Mouse (Mus musculus): ENCODE data around the gene Olfr222. TPM values are rescaled to one million over a fixed set of nuclear protein-coding genes. Genes with fewer than 3 reads are reported as not detected.
"Not testable (repeated sequence)": the region's sequence is repeated elsewhere in the genome, so short reads cannot be mapped to it uniquely, and the experiment has no call there.

The Olfr222 gene
- polyA plus RNA-seq (2014; fragmentation: Nextera tagmentation; extraction: Ambion mirVana) = not detected in 2 replicates

GRCm38 (mm10) chr11:59576135-59576534 lies at the start of gene Olfr222:
Gene Olfr222 (minus strand): TSS chr11:59576235.
- not testable (repeated sequence) for H3K27ac ChIP-seq (ENCODE audit: low read depth, low read length); H3K4me2 ChIP-seq; H3K4me1 ChIP-seq (replicated peaks; ENCODE audit: control insufficient read depth, insufficient read depth, low read length); DNase-seq (ENCODE audit: low spot score); H3K4me3 ChIP-seq (ENCODE audit: low read depth, low read length); H3K9ac ChIP-seq (ENCODE audit: low read depth, low read length); ATAC-seq (replicated peaks; ENCODE audit: low FRiP score); H3K27me3 ChIP-seq (replicated peaks; ENCODE audit: control insufficient read depth, insufficient read depth, low read length); H3K9me3 ChIP-seq (ENCODE audit: control insufficient read depth, low read length); H3K36me3 ChIP-seq (ENCODE audit: control insufficient read depth, insufficient read depth, low read length)

GRCm38 (mm10) chr11:59624017-59624630 lies 48.1 kb upstream of the Olfr222 start:
- DNase-seq (ENCODE audit: low spot score) = no peak
- Histone ChIP-seq H3K9me3 (ENCODE audit: control insufficient read depth, low read length) (no peaks in the 10 kb centered on the region), H3K9ac (ENCODE audit: low read depth, low read length) (no peak overlapping the region), H3K4me2 (no peak overlapping the region), H3K27me3 (replicated peaks; ENCODE audit: control insufficient read depth, insufficient read depth, low read length) (no peaks in the 10 kb centered on the region), H3K27ac (ENCODE audit: low read depth, low read length) (no peak overlapping the region), H3K4me3 (ENCODE audit: low read depth, low read length) (no peak overlapping the region), H3K36me3 (ENCODE audit: control insufficient read depth, insufficient read depth, low read length) (no peaks in the 10 kb centered on the region), H3K4me1 (replicated peaks; ENCODE audit: control insufficient read depth, insufficient read depth, low read length) (no peaks in the 10 kb centered on the region)
- 32% methylated on average over 6 of the region's 6 CpGs for WGBS
- no peak for ATAC-seq (replicated peaks; ENCODE audit: low FRiP score)

GRCm38 (mm10) chr11:59622214-59622613 lies 46.2 kb upstream of the Olfr222 start:
- DNase-seq (ENCODE audit: low spot score) = no peak
- H3K4me2 ChIP-seq = no peak overlapping the region
- no peak overlapping the region for H3K9ac ChIP-seq (ENCODE audit: low read depth, low read length)
- H3K27me3 ChIP-seq (replicated peaks; ENCODE audit: control insufficient read depth, insufficient read depth, low read length) = no peaks in the 10 kb centered on the region
- ATAC-seq (replicated peaks; ENCODE audit: low FRiP score) = no peak
- 60% methylated on average over 3 of the region's 3 CpGs for WGBS
- no peak overlapping the region for H3K27ac ChIP-seq (ENCODE audit: low read depth, low read length)
- H3K4me3 ChIP-seq (ENCODE audit: low read depth, low read length) = no peak overlapping the region
- no peaks in the 10 kb centered on the region for H3K9me3 ChIP-seq (ENCODE audit: control insufficient read depth, low read length)
- no peaks in the 10 kb centered on the region for H3K4me1 ChIP-seq (replicated peaks; ENCODE audit: control insufficient read depth, insufficient read depth, low read length)
- no peaks in the 10 kb centered on the region for H3K36me3 ChIP-seq (ENCODE audit: control insufficient read depth, insufficient read depth, low read length)

- not testable (repeated sequence) for H3K4me2 ChIP-seq; ATAC-seq (replicated peaks; ENCODE audit: low FRiP score); H3K4me3 ChIP-seq (ENCODE audit: low read depth, low read length); H3K27ac ChIP-seq (ENCODE audit: low read depth, low read length); H3K4me1 ChIP-seq (replicated peaks; ENCODE audit: control insufficient read depth, insufficient read depth, low read length); DNase-seq (ENCODE audit: low spot score); H3K9me3 ChIP-seq (ENCODE audit: control insufficient read depth, low read length); H3K9ac ChIP-seq (ENCODE audit: low read depth, low read length); H3K36me3 ChIP-seq (ENCODE audit: control insufficient read depth, insufficient read depth, low read length); H3K27me3 ChIP-seq (replicated peaks; ENCODE audit: control insufficient read depth, insufficient read depth, low read length)
- 84% methylated on average over 2 of the region's 2 CpGs for WGBS
Measured at GRCm38 (mm10) chr11:59616986-59617385, 41.0 kb upstream of the Olfr222 start.

GRCm38 (mm10) chr11:59614120-59614519 lies 38.1 kb upstream of the Olfr222 start:
- Histone ChIP-seq H3K27ac (ENCODE audit: low read depth, low read length) (no peak overlapping the region), H3K4me2 (no peak overlapping the region), H3K4me3 (ENCODE audit: low read depth, low read length) (no peak overlapping the region), H3K9me3 (ENCODE audit: control insufficient read depth, low read length) (no peaks in the 10 kb centered on the region), H3K27me3 (replicated peaks; ENCODE audit: control insufficient read depth, insufficient read depth, low read length) (no peaks in the 10 kb centered on the region; the same call in 1 of the 2 replicates), H3K36me3 (ENCODE audit: control insufficient read depth, insufficient read depth, low read length) (no peaks in the 10 kb centered on the region), H3K4me1 (replicated peaks; ENCODE audit: control insufficient read depth, insufficient read depth, low read length) (no peaks in the 10 kb centered on the region), H3K9ac (ENCODE audit: low read depth, low read length) (no peak overlapping the region)
- ATAC-seq (replicated peaks; ENCODE audit: low FRiP score) (no peak), DNase-seq (ENCODE audit: low spot score) (no peak)
- 52% methylated on average over 4 of the region's 4 CpGs for WGBS

- Histone ChIP-seq H3K4me3 (ENCODE audit: low read depth, low read length) (no peak overlapping the region), H3K27ac (ENCODE audit: low read depth, low read length) (no peak overlapping the region), H3K4me2 (no peak overlapping the region), H3K4me1 (replicated peaks; ENCODE audit: control insufficient read depth, insufficient read depth, low read length) (no peaks in the 10 kb centered on the region), H3K9ac (ENCODE audit: low read depth, low read length) (no peak overlapping the region), H3K27me3 (replicated peaks; ENCODE audit: control insufficient read depth, insufficient read depth, low read length) (no peaks in the 10 kb centered on the region; the same call in 1 of the 2 replicates), H3K9me3 (ENCODE audit: control insufficient read depth, low read length) (no peaks in the 10 kb centered on the region), H3K36me3 (ENCODE audit: control insufficient read depth, insufficient read depth, low read length) (no peaks in the 10 kb centered on the region)
- WGBS = 80% methylated on average over 5 of the region's 5 CpGs
- no peak for ATAC-seq (replicated peaks; ENCODE audit: low FRiP score)
- no peak for DNase-seq (ENCODE audit: low spot score)
Measured at GRCm38 (mm10) chr11:59611646-59612045, 35.6 kb upstream of the Olfr222 start.

GRCm38 (mm10) chr11:59602287-59602686 lies 26.3 kb upstream of the Olfr222 start:
- no peak for DNase-seq (ENCODE audit: low spot score)
- Histone ChIP-seq H3K36me3 (ENCODE audit: control insufficient read depth, insufficient read depth, low read length) (no peaks in the 10 kb centered on the region), H3K27me3 (replicated peaks; ENCODE audit: control insufficient read depth, insufficient read depth, low read length) (no peaks in the 10 kb centered on the region), H3K4me3 (ENCODE audit: low read depth, low read length) (no peak overlapping the region), H3K27ac (ENCODE audit: low read depth, low read length) (no peak overlapping the region), H3K9ac (ENCODE audit: low read depth, low read length) (no peak overlapping the region), H3K9me3 (ENCODE audit: control insufficient read depth, low read length) (no peaks in the 10 kb centered on the region), H3K4me1 (replicated peaks; ENCODE audit: control insufficient read depth, insufficient read depth, low read length) (no peaks in the 10 kb centered on the region), H3K4me2 (no peak overlapping the region)
- 51% methylated on average over 1 of the region's 1 CpGs for WGBS
- no peak for ATAC-seq (replicated peaks; ENCODE audit: low FRiP score)

- Histone ChIP-seq H3K36me3 (ENCODE audit: control insufficient read depth, insufficient read depth, low read length) (no peaks in the 10 kb centered on the region), H3K9me3 (ENCODE audit: control insufficient read depth, low read length) (no peaks in the 10 kb centered on the region), H3K27ac (ENCODE audit: low read depth, low read length) (no peak overlapping the region), H3K4me2 (no peak overlapping the region), H3K4me1 (replicated peaks; ENCODE audit: control insufficient read depth, insufficient read depth, low read length) (no peaks in the 10 kb centered on the region), H3K27me3 (replicated peaks; ENCODE audit: control insufficient read depth, insufficient read depth, low read length) (no peaks in the 10 kb centered on the region), H3K9ac (ENCODE audit: low read depth, low read length) (no peak overlapping the region), H3K4me3 (ENCODE audit: low read depth, low read length) (no peak overlapping the region)
- 82% methylated on average over 3 of the region's 3 CpGs for WGBS
- no peak for ATAC-seq (replicated peaks; ENCODE audit: low FRiP score)
- DNase-seq (ENCODE audit: low spot score) = no peak
Measured at GRCm38 (mm10) chr11:59600872-59601271, 24.8 kb upstream of the Olfr222 start.

- Histone ChIP-seq H3K36me3 (ENCODE audit: control insufficient read depth, insufficient read depth, low read length) (no peaks in the 10 kb centered on the region), H3K27ac (ENCODE audit: low read depth, low read length) (no peak overlapping the region), H3K9ac (ENCODE audit: low read depth, low read length) (no peak overlapping the region), H3K9me3 (ENCODE audit: control insufficient read depth, low read length) (no peaks in the 10 kb centered on the region), H3K4me3 (ENCODE audit: low read depth, low read length) (no peak overlapping the region), H3K27me3 (replicated peaks; ENCODE audit: control insufficient read depth, insufficient read depth, low read length) (no peaks in the 10 kb centered on the region), H3K4me2 (no peak overlapping the region), H3K4me1 (replicated peaks; ENCODE audit: control insufficient read depth, insufficient read depth, low read length) (no peaks in the 10 kb centered on the region)
- ATAC-seq (replicated peaks; ENCODE audit: low FRiP score) (no peak), DNase-seq (ENCODE audit: low spot score) (no peak)
- 63% methylated on average over 7 of the region's 7 CpGs for WGBS
Measured at GRCm38 (mm10) chr11:59599211-59599610, 23.2 kb upstream of the Olfr222 start.

Measured in liver, embryonic 11.5 days (tissue).